Mouse (Mus musculus) mouse embryonic stem cell (cell line): ENCODE data around the gene Insyn1.

Experiments
- in situ Hi-C, 2 experiments: fragments of 300-500 bp; cut with MboI; formaldehyde crosslinking; loops; 1 replicate in 1 of 2; 3 replicates in 1 of 2; pipeline ENCODE4 v1.14.3; 2019 to 2020; ENCODE audit warnings: low sequenced_read_pairs in 2 of 2, low pct_unique_long_range_greater_than_20kb in 1 of 2, mixed read lengths in 1 of 2; ENCODE audit not compliant: unreplicated experiment in 1 of 2

The Insyn1 gene

GRCm38 (mm10) chr9:58487851-58488801 lies at the start of gene Insyn1:
TSS of gene Insyn1 (plus strand) at chr9:58488603.
- in situ Hi-C loops: no loop called here

GRCm38 (mm10) chr9:58438921-58439396 lies 49.4 kb upstream of the Insyn1 start:
- in situ Hi-C loops: no loop called here

DNA sequence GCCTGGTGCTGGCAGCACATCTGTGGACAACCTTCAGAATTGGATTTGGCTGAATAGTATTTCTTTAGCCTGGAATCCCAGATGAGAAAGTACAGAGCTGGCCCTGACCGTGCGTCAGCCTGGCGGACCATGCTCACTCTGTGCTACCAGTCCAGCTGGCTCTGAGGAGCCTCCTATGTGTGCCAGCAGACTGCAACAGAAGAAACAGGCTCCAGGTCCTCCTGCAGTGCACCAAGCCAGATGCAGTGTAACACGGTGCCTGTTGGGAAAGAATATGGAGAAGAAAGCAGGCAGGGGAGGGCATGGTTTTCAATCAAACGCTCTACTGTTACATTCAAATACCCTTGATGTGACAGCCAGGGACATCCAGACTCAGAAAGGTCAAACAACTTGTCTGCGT lies 48.3 kb upstream of the Insyn1 start:
- in situ Hi-C loops: no loop called here

- in situ Hi-C loops: no loop called here
Observed at GRCm38 (mm10) chr9:58440614-58441013, 47.8 kb upstream of the Insyn1 start.

DNA sequence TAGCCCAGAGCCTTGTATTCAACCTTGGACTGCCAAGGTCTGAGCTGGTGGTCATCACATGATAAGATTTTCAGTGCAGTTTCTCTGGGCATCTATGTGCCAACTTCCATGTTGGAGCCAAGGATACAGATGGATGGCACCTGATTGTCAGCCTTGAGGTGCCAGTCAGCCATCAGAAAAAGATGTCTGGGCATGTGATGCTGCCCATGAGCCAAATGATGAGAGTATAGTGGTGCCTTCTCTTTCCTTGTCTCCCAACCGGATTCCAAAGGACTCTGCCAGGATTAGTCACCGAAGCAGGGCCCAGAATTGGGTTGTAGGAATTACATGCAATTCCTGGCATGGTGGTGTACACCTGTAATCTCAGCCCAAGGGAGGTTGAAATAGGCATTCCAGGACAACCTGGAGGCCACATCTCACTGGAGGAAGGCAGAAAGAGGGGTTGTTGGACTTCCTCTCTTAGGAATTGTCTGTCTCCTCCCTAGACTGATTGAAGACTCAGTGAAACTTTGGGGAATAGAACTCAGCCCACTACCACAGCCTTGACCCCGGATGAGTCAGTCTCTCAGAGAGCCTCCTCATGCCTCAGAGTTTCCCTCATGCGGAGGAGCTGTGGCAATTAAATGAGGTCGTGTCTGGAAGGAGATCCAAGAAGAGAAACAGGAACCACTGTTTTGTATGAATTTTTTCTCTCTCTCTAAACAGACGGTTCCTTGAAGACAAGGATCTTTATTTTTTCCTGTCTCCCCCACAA lies 46.9 kb upstream of the Insyn1 start:
- in situ Hi-C loops: no loop called here

- in situ Hi-C loops: no loop called here
Observed at GRCm38 (mm10) chr9:58442105-58443010, 46.0 kb upstream of the Insyn1 start.

DNA sequence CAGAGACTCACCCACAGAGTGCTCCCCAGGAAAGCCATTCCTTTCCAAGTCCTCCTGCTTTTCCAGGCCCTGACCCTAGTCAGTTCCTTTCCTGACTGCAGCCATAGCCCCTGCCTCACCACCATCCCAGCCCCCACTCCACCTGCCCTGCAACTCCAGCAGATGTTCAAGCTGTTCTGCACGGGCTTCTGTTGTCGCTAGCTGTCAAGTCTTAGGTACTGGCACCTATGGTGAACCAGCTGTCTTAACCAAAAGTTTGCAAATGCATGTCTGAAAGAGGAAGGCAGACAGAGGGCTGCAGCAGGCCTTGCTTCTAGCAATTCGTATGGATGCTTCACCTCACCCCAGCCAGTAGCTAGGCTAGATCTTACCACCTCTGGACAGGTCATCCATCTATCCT lies 45.3 kb upstream of the Insyn1 start:
- in situ Hi-C loops: no loop called here

DNA sequence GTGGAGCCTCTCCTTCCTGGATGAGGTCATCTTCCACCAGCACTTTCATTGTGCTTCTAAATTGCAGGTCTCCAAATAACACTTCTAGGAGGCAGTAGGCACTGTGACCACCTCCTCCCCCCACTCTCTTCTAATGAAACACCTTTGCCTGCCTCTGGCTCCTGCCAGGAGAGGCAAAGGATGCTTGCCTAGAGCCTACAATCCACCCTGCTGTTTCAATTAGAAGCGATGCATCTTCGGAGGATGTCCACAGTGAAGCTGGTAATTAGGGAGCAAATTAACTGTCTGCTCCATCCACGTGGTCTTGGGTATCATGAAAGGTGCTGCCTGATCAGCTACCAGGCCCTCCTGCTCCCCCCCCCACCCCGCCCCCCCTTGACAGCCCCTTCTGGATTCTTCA lies 41.6 kb upstream of the Insyn1 start:
- in situ Hi-C loops: no loop called here

- in situ Hi-C loops: no loop called here
Observed at GRCm38 (mm10) chr9:58447997-58448595, 40.3 kb upstream of the Insyn1 start.

- in situ Hi-C loops: no loop called here
Observed at GRCm38 (mm10) chr9:58449526-58449925, 38.9 kb upstream of the Insyn1 start.

DNA sequence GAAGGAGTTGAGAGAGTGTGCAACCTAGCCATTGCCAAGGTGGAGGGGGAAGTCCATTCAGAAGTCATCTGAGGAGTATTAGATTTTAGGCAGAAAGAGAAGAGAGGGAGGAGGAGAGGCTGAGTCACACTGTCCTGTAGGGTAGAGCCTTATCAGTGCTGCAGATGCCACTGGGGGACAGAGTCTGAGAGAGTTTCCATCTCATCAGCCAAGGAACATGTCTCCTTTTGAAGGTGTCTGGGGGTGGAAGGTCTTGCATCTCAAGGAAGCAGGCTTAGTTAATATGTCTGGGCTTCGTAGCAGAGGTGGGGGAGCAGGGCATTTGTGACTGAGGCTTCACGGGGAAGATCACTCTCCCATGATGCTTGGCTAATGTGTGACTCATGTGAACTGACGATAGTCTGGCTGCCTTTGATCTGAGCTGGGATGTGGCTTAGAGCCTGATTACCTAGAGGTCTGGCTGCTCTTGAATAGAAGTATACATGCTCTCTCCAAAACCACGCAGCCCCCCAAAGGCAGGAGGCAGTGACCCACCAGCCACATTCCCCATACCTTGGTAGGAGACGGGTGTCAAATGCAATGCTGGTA lies 34.5 kb upstream of the Insyn1 start:
- in situ Hi-C loops: no loop called here

GRCm38 (mm10) chr9:58454886-58455285 lies 33.5 kb upstream of the Insyn1 start:
- in situ Hi-C loops: no loop called here

- in situ Hi-C loops: no loop called here
Observed at GRCm38 (mm10) chr9:58455798-58456197, 32.6 kb upstream of the Insyn1 start.

- in situ Hi-C loops: no loop called here
Observed at GRCm38 (mm10) chr9:58457481-58457955, 30.9 kb upstream of the Insyn1 start.

DNA sequence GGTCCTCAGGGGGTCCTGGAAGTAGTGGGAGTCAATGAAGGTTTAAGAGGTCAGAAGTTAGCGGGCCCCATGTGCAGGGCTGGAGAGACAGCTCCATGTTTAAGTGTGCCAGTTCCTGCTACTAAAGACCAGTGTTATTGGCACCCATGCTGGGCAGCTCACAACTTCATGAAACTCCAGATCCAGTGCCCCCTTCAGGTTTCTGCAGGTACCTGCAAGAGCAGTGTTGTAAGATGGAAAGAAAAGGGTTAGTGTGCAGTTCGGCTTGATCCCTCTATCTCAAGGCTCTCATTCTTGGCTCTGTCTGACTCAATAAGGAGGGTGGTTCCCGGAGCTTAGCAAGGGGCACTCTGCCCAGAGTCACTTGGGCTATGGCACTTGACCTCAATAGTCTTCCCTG lies 30.1 kb upstream of the Insyn1 start:
- in situ Hi-C loops: no loop called here

GRCm38 (mm10) chr9:58458856-58459553 lies 29.4 kb upstream of the Insyn1 start:
- in situ Hi-C loops: no loop called here

DNA sequence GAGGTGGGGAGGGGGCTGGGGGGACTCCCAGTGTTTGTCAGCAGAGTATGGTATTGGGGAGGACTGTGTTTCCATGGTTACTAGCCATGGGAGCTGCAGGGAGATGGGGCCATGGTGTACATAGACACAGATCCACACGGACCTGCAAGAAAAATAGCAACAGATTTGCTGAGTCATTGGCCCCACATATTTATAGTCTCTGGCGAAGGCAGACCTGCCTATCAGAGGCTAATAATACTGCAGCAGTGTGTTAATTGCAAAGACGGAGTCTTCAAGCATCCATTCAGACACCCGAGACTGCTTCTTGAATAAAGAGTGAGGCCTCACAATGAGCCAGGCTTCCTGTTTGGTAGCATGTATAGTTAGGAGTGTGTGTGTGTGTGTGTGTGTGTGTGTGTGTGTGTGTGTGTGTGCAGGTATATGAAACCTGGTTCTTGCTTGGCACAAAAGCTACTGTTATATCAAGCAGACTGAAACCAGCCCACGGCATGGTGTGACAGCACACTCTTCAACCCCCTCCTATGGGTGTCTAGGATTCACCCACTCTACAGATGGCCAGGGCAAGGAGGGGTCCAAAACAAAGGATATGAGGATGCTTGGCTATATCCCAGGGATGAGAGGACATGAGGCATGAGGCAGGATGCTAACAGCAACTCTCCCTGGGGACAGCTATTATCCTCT lies 20.9 kb upstream of the Insyn1 start:
- in situ Hi-C loops: no loop called here
